Mouse (Mus musculus) kidney, embryonic 16.5 days (tissue): Measurements from ENCODE around the gene Mslnl. TPM values are rescaled to one million over a fixed set of nuclear protein-coding genes. Genes with fewer than 3 reads are reported as not detected.
A peak's percentile ranks its signal among the peaks of the same experiment; 100 is the strongest.

ENCODE experiments used
- ATAC-seq: fragments of 200-750 bp; cut with Nextera tagmentation; 2 replicates; pipeline ENCODE4 v1.8.0; 2017; ENCODE audit warnings: moderate TSS enrichment; ENCODE audit not compliant: low FRiP score, low TSS enrichment
- H3K27ac ChIP-seq: fragments of 300-500 bp; sonication (generic); 2 replicates; pipeline ENCODE4 v1.5.1; 2014; ENCODE audit warnings: low read length
- H3K27me3 ChIP-seq: fragments of 300-500 bp; sonication (generic); 2 replicates; pipeline ENCODE4 v1.6.1; 2014; ENCODE audit warnings: low read length, control low read depth, mixed read lengths; ENCODE audit not compliant: insufficient read depth
- H3K36me3 ChIP-seq: fragments of 300-500 bp; sonication (generic); 2 replicates; pipeline ENCODE4 v1.6.1; 2014; ENCODE audit warnings: low read length, control low read depth, mixed read lengths; ENCODE audit not compliant: insufficient read depth
- H3K4me1 ChIP-seq: fragments of 300-500 bp; sonication (generic); 2 replicates; pipeline ENCODE4 v1.6.1; 2014; ENCODE audit warnings: low read length, control low read depth, mixed read lengths; ENCODE audit not compliant: insufficient read depth
- H3K4me2 ChIP-seq: fragments of 300-500 bp; sonication (generic); replicated peaks from 2 replicates; pipeline ENCODE4 v1.6.1; 2014; ENCODE audit warnings: low read depth, low read length
- H3K4me3 ChIP-seq: fragments of 300-500 bp; sonication (generic); 2 replicates; pipeline ENCODE4 v1.5.1; 2014; ENCODE audit warnings: mild to moderate bottlenecking, low read length
- H3K9ac ChIP-seq: fragments of 300-500 bp; sonication (generic); replicated peaks from 2 replicates; pipeline ENCODE4 v1.6.1; 2014; ENCODE audit warnings: low read length
- H3K9me3 ChIP-seq: fragments of 300-500 bp; sonication (generic); 2 replicates; pipeline ENCODE4 v1.6.1; 2016; ENCODE audit warnings: low read length, control low read depth
- WGBS: fragments of 180-500 bp; shearing (Covaris S2); extraction: QIAGEN DNeasy Blood & Tissue Kit; methylation state at CpG from one replicate; pipeline ENCODE4 v1.1.7; 2014; 5-methylcytosine and 5-hydroxymethylcytosine counted together
- polyA plus RNA-seq: library from polyadenylated mRNA; unstranded; fragments of >200 nt; fragmentation: Nextera tagmentation; extraction: Ambion mirVana; gene quantifications from 2 replicates; pipeline ENCODE4 v1.2.1, GENCODE M21; 2015

Mslnl gene
- polyA plus RNA-seq, 1 experiment from 2014 or later = not detected

GRCm38 (mm10) chr17:25775318-25776062 lies 39.6 kb downstream of the Mslnl start:
- no peak overlapping the region for H3K4me2 ChIP-seq
- H3K4me3 ChIP-seq = no peak overlapping the region
- no peaks in the 10 kb centered on the region for H3K9me3 ChIP-seq
- H3K4me1 ChIP-seq = peaks cover 8% of the 10 kb centered on the region
- 69% methylated on average over 10 of the region's 10 CpGs for WGBS
- peak; percentile 33; the same call in 1 of the 2 replicates for ATAC-seq
- H3K36me3 ChIP-seq = peaks cover 19% of the 10 kb centered on the region
- no peak overlapping the region for H3K27ac ChIP-seq
- no peaks in the 10 kb centered on the region for H3K27me3 ChIP-seq
- H3K9ac ChIP-seq = no peak overlapping the region

- no peak for ATAC-seq
- Histone ChIP-seq H3K4me1 (peaks cover 8% of the 10 kb centered on the region), H3K4me2 (no peak overlapping the region), H3K27me3 (no peaks in the 10 kb centered on the region), H3K9me3 (no peaks in the 10 kb centered on the region), H3K36me3 (peaks cover 41% of the 10 kb centered on the region), H3K27ac (no peak overlapping the region), H3K9ac (no peak overlapping the region), H3K4me3 (no peak overlapping the region)
- WGBS = 94% methylated on average over 5 of the region's 5 CpGs
Measured at GRCm38 (mm10) chr17:25777948-25778347, 42.1 kb downstream of the Mslnl start.

GRCm38 (mm10) chr17:25781339-25781738 lies 45.5 kb downstream of the Mslnl start:
- peaks cover 16% of the 10 kb centered on the region for H3K4me1 ChIP-seq
- H3K27me3 ChIP-seq = no peaks in the 10 kb centered on the region
- no peaks in the 10 kb centered on the region for H3K9me3 ChIP-seq
- H3K9ac ChIP-seq = no peak overlapping the region
- no peak overlapping the region for H3K27ac ChIP-seq
- peaks cover 45% of the 10 kb centered on the region for H3K36me3 ChIP-seq
- WGBS = 70% methylated on average over 6 of the region's 6 CpGs
- H3K4me3 ChIP-seq = no peak overlapping the region
- no peak overlapping the region for H3K4me2 ChIP-seq
- ATAC-seq = no peak

- Histone ChIP-seq H3K4me3 (no peak overlapping the region), H3K4me1 (peaks cover 16% of the 10 kb centered on the region), H3K4me2 (no peak overlapping the region), H3K9ac (no peak overlapping the region), H3K27ac (no peak overlapping the region), H3K9me3 (no peaks in the 10 kb centered on the region), H3K27me3 (no peaks in the 10 kb centered on the region), H3K36me3 (peaks cover 36% of the 10 kb centered on the region)
- 81% methylated on average over 7 of the region's 7 CpGs for WGBS
- no peak for ATAC-seq
Measured at GRCm38 (mm10) chr17:25783086-25783485, 47.2 kb downstream of the Mslnl start.

GRCm38 (mm10) chr17:25783861-25784574 lies 48.2 kb downstream of the Mslnl start:
- H3K27me3 ChIP-seq = no peaks in the 10 kb centered on the region

GRCm38 (mm10) chr17:25785281-25785745 lies 49.5 kb downstream of the Mslnl start, which contains the start of gene Haghl:
Gene Haghl, minus strand, starts transcription at chr17:25785673.
- H3K36me3 ChIP-seq = peaks cover 30% of the 10 kb centered on the region
- no peaks in the 10 kb centered on the region for H3K27me3 ChIP-seq
- H3K4me2 ChIP-seq = peak within 1 kb of the TSS; percentile 90
- peak within 1 kb of the TSS; percentile 86 for H3K9ac ChIP-seq
- no peaks in the 10 kb centered on the region for H3K9me3 ChIP-seq
- peak; percentile 79 for ATAC-seq
- H3K4me3 ChIP-seq = peak within 1 kb of the TSS; percentile 85
- WGBS = under 1% methylated on average over 23 of the region's 23 CpGs
- peaks cover 16% of the 10 kb centered on the region for H3K4me1 ChIP-seq
- H3K27ac ChIP-seq = peak within 1 kb of the TSS; percentile 95

More at GRCm38 (mm10) chr17:25783861-25784574, 48.2 kb downstream of the Mslnl start:
- no peak for ATAC-seq
- Histone ChIP-seq H3K9me3 (no peaks in the 10 kb centered on the region), H3K4me1 (peaks cover 16% of the 10 kb centered on the region), H3K4me3 (peak overlapping the region; percentile 85), H3K36me3 (peaks cover 36% of the 10 kb centered on the region), H3K9ac (peak overlapping the region; percentile 86), H3K27ac (no peak overlapping the region), H3K4me2 (peak overlapping the region; percentile 90)
- WGBS = 71% methylated on average over 15 of the region's 15 CpGs

GRCm38 (mm10) chr17:25786280-25786679 lies 50.4 kb downstream of the Mslnl start, which contains the start of gene Ccdc78:
Gene Ccdc78, plus strand, starts transcription at chr17:25786580.
- Histone ChIP-seq H3K27me3 (no peaks in the 10 kb centered on the region), H3K4me1 (peaks cover 26% of the 10 kb centered on the region), H3K4me2 (peak within 1 kb of the TSS; percentile 90), H3K27ac (peak within 1 kb of the TSS; percentile 95), H3K9ac (peak within 1 kb of the TSS; percentile 86), H3K9me3 (no peaks in the 10 kb centered on the region), H3K36me3 (peaks cover 22% of the 10 kb centered on the region), H3K4me3 (peak within 1 kb of the TSS; percentile 85)
- WGBS = 78% methylated on average over 3 of the region's 3 CpGs
- no peak for ATAC-seq

GRCm38 (mm10) chr17:25786781-25787504 lies 51.1 kb downstream of the Mslnl start:
- H3K27me3 ChIP-seq = no peaks in the 10 kb centered on the region
- no peak overlapping the region for H3K9ac ChIP-seq
- no peak for ATAC-seq
- H3K27ac ChIP-seq = no peak overlapping the region
- WGBS = 91% methylated on average over 9 of the region's 9 CpGs
- peaks cover 29% of the 10 kb centered on the region for H3K4me1 ChIP-seq
- H3K4me3 ChIP-seq = no peak overlapping the region
- no peak overlapping the region for H3K4me2 ChIP-seq
- peaks cover 16% of the 10 kb centered on the region for H3K36me3 ChIP-seq
- H3K9me3 ChIP-seq = no peaks in the 10 kb centered on the region

GRCm38 (mm10) chr17:25791320-25791842 lies 55.5 kb downstream of the Mslnl start:
- peak overlapping the region; percentile 85 for H3K9ac ChIP-seq
- H3K36me3 ChIP-seq = 0 out of 2 replicates have a peak, but pooled peaks cover 2% of the 10 kb centered on the region
- 24% methylated on average over 19 of the region's 19 CpGs for WGBS
- H3K4me3 ChIP-seq = peak overlapping the region; percentile 95
- ATAC-seq = no peak
- H3K27me3 ChIP-seq = no peaks in the 10 kb centered on the region
- H3K27ac ChIP-seq = peak overlapping the region; percentile 99
- no peaks in the 10 kb centered on the region for H3K9me3 ChIP-seq
- peaks cover 54% of the 10 kb centered on the region for H3K4me1 ChIP-seq
- peak overlapping the region; percentile 93 for H3K4me2 ChIP-seq
